Mouse (Mus musculus): Measurements from ENCODE around the gene Ift43.
A peak's percentile ranks its signal among the peaks of the same experiment; 100 is the strongest.

Ift43 gene

DNA sequence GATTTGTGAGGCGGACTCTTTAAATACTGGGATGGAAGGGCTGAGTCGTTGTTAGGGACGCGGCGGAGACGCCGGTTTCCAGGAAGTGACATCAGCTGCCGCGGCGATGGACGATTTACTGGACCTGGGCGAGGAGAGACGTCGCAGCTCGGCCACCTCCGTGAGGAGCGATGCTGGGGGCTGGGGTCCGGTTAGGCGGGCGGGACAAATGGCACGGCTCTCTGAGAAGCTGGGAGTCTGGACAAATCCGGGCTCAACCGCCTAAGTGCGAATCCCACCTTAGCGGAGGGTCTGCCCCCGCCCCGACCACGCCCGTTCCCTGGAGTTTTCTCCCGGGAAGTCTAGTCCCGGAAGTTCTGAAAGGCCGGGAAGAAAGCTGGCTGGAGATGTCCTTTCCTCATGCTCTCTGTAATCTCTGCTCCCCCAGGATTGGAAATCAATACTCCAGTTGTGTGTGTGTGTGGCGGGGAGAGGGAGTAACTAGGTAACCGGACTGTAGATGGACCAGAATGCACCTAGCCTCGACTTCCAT is at the start of gene Ift43:
Gene Ift43 (plus strand): TSS at position 61 of the 532 bp plus-strand sequence.
- DNase-seq (ENCODE audit: low spot score in 2 of 2): peak; percentile 91

- no peak for DNase-seq (ENCODE audit: low spot score in 2 of 2)
Measured at GRCm38 (mm10) chr12:86035586-86035985, 46.8 kb upstream of the Ift43 start.

GRCm38 (mm10) chr12:86036368-86037166 is 45.8 kb upstream of the Ift43 start:
- no peak for DNase-seq (ENCODE audit: low spot score in 2 of 2)

DNA sequence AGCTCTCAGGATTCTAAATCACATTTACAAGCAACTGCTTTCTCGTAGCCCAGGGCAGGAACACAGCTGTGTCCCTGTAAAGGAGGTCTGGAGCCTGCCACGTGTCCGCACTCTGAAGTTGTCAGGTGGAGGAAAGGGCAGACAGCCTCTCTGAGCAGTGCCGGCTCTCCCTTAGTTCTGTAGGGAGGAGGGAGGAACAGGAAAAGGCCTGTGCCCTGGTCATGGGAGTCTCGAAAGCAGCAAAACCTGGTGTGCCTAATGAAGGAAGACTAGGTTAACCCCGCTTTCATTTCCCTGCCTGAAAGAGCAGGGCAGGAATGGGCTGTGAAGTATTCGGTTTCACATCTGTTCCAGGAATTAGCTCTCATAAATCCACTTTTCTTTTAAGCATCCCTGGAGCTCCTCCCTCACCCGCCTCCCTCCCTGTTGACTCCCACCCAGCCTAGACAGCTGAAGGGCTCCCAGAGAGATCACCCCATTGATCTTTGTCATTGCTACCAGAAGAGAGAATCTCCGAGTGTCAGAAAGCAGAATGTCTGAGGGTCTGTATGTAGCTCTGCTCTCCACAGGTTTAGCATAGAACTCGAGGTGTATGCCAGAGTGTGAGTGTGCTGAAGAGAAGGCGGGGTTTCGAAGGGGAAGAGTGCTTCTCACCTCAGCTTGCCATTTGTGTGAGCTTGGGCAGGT is 45.0 kb upstream of the Ift43 start:
- no peak for DNase-seq (ENCODE audit: low spot score in 2 of 2)

GRCm38 (mm10) chr12:86039078-86039477 is 43.3 kb upstream of the Ift43 start:
- DNase-seq (ENCODE audit: low spot score in 2 of 2): no peak

GRCm38 (mm10) chr12:86039751-86040150 is 42.6 kb upstream of the Ift43 start:
- no peak for DNase-seq (ENCODE audit: low spot score in 2 of 2)

- DNase-seq (ENCODE audit: low spot score in 2 of 2): no peak
Measured at GRCm38 (mm10) chr12:86046141-86046540, 36.2 kb upstream of the Ift43 start.

DNA sequence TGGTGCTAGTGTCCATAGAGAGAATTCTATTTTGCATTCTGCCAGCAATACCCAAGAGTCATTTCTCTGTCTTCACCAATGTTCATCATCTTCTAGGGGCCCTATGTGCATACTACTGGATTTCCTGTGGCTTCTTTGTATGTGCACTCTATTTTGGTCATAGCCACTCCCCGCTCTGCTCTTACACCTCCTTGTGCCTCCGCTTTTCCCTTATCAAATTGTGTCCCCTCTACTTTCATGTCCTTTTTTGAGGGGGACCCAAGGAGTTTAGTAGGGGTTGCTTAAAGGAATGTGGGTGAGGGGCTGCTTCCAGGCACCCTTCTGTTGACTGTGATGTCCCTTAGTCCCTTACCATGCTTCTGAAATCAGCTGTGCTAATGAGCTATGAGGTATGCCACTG is 35.6 kb upstream of the Ift43 start:
- DNase-seq (ENCODE audit: low spot score in 2 of 2): no peak

DNA sequence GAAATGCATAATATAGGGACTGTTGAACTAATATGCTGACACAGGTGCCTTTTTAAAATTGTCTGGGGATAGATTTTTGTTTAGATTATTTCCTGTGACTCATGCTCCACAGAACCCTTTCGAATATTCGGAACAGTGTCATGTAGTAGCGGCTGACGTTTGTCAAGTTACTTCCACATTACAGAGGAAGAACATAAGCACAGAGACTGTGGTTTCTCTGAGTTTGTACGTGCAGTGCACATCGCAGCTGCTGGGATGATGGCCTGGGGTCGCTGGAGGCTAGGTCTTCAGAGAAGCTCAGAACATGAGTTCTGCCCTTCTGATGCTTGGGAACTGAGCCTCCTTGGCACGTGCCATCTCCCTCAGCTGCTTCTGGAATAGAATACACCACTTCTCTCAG is 35.0 kb upstream of the Ift43 start:
- DNase-seq (ENCODE audit: low spot score in 2 of 2): no peak

GRCm38 (mm10) chr12:86049813-86050212 is 32.5 kb upstream of the Ift43 start:
- DNase-seq (ENCODE audit: low spot score in 2 of 2): no peak

DNA sequence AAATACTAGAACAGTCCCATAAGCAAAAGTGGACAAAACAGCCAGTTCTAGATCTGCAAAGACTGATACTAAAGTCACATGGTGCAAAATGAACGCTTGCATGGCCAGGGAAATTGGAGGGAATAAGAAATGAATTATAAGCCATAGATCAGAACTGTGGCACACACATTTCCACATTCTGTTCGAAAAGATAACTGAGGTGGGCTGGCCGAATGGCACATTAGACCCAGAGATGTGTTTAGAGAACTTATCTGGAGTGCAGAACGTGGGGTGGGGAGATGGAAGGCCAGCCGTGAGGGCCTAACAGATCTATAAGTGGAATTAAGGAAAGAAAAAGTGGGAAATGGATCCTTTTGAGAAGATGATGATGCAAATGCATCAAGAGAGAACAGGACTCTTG is 30.9 kb upstream of the Ift43 start:
- DNase-seq (ENCODE audit: low spot score in 2 of 2): no peak

DNA sequence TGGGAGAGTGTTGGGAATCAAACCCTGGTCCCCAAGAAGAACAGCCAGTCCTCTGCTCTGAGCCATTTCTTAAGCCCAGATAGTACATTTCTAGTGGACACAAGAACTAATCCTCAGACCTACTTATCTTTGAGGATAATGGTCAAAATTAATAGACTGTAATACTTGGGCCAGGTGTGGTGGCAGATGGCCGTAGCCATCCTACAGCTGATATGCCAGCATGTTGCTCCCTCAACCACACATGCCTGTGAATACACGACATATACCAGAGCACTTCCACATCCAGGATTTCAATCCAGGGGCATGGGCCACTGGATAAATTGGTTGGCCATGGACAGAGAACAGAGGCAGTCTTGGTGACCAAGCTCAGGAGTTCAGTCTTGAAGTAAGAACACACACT is 27.0 kb upstream of the Ift43 start:
- DNase-seq (ENCODE audit: low spot score in 2 of 2): no peak

- DNase-seq (ENCODE audit: low spot score in 2 of 2): no peak
Measured at GRCm38 (mm10) chr12:86056976-86057375, 25.4 kb upstream of the Ift43 start.

DNA sequence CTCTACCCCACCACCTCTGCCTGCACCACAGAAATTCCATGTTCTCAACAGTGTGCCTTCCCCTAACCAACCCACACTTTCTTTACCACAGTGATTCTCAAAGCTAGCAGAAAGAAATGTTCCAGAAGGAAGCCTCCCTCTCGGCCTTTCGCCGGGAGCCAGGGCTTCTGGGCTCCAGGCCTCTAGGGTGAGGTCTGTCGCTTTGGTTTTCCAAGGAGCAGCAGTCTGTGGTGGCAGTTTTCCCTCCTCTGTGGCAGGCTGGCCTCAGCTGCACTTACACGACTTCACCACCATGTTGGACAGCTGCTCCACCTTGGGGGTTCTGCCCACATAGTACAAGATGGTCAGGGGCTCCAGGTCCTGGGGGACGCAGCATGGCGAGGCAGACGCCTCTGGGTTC is 24.8 kb upstream of the Ift43 start:
- no peak for DNase-seq (ENCODE audit: low spot score in 2 of 2)

GRCm38 (mm10) chr12:86059341-86059740 is 23.0 kb upstream of the Ift43 start:
- no peak for DNase-seq (ENCODE audit: low spot score in 2 of 2)

DNA sequence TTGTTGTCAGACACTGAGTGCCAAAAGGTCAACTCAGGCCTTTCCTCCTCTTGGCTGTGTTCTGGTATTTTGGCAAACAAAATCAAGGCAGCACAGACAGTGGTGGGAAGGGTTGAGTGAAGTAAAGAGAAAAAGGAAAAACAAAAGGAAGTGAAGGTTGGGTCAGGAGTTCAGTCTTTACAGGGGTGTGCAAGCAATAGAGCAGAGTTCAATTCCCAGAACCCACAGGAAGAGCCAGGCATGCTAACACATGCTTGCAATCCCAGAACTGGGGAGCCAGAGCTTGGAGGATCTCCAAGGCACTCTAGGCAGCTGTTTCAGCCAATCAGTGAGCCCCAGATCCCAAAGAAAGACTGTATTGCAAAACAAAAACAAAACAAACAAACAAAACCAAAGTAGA is 17.5 kb upstream of the Ift43 start:
- DNase-seq (ENCODE audit: low spot score in 2 of 2): no peak

GRCm38 (mm10) chr12:86071432-86071831 is 10.9 kb upstream of the Ift43 start:
- DNase-seq (ENCODE audit: low spot score in 2 of 2): peak in 1 of 2 experiments; percentile 56

GRCm38 (mm10) chr12:86074681-86075080 is 7.7 kb upstream of the Ift43 start:
- peak; percentile 55 to 72 for DNase-seq (ENCODE audit: low spot score in 2 of 2)

GRCm38 (mm10) chr12:86075358-86075757 is 7.0 kb upstream of the Ift43 start:
- no peak for DNase-seq (ENCODE audit: low spot score in 2 of 2)

DNA sequence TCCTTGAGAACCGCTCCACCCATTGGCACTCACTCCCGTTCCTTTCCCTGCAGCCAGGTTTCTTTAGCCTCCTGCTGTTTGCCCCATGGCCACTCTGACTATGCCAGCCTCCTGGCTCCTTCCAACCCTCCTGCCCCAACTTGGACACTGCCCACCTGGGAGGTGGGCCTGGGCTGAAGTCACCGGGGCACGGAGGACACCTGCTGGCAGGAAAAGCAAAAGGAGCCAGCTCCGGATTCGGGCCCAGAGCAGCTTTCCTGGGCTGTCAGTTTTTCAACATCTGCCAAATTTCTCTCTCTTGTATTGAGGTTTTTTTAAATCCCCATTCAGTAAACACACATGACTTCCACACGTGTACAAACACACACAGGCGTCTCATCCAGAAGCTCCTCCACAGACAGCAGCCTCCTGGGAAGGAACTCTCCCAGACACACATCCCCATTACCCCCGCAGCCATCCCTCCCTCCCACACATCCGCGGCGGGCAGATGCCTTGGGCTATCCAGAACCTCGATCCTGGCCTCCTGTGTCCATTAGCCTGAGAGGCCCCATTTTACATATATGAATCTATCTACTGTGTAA is 5.9 kb upstream of the Ift43 start:
- peak; percentile 62 to 63 for DNase-seq (ENCODE audit: low spot score in 2 of 2)

- no peak for DNase-seq (ENCODE audit: low spot score in 2 of 2)
Measured at GRCm38 (mm10) chr12:86077322-86077721, 5.0 kb upstream of the Ift43 start.

- no peak for DNase-seq (ENCODE audit: low spot score in 2 of 2)
Measured at GRCm38 (mm10) chr12:86077736-86078135, 4.6 kb upstream of the Ift43 start.

DNA sequence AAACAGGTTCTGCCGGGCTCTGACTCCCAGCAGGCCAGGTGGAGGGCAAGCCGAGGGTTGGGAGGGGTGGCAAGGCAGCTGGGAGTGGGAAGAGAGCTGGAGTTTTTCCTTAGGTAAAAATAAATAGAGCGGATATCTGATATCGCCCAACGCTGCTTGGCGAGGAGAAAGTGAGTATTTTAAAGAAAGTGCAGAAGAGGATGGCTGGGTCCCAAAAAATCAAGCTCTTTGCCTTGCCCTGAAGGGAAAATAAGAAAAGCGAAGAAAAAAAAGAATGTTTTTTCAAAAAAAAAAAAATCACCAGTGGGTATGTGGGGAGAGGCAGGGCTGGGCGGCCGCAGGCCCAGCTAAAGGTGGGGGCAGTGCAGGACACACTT is 4.2 kb upstream of the Ift43 start:
- no peak for DNase-seq (ENCODE audit: low spot score in 2 of 2)
